Mouse (Mus musculus): ENCODE data around the gene Sec14l2.

Sec14l2 gene

DNA sequence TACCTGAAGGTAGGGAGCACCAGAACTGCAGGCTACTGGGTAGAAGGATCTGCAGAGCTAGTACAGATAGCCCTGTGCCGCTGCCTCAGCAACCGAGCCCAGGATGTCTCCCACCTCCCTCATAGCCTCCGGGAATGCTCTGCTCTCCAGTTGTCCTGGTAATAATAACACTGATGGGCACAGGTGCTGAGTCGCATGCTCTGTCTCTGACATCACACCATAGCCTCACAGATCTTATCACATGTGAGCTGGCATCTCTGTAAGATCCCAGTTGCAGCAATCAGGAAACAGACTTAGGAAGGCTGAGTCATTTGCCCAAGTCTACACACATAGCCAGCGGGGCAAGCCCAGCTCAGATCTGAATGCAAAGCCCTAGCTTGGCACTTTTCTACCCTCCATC, 21.4 kb downstream of the Sec14l2 start:
- DNase-seq (ENCODE audit: extremely low spot score, low spot score) = no peak

DNA sequence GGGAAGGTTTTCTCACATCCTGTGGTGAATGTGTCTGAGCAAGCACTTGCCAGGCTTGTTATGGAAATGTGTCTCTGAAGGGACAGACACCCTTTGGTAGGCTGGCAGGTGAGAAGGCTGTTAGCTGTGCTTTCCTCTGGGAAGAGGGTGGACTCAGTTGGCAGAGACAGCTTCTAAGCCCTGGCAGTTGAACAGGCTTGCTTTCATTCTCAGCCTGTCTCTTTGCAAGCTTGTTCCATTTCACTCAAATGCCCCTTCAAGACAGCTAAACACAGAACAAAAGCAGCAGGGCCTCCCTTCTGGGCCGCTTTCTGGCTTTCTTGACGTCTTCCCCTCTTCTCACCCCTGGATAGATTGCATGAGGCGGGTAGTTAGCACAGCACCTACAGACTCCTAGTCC, 23.8 kb downstream of the Sec14l2 start:
- DNase-seq (ENCODE audit: extremely low spot score, low spot score) = no peak

DNA sequence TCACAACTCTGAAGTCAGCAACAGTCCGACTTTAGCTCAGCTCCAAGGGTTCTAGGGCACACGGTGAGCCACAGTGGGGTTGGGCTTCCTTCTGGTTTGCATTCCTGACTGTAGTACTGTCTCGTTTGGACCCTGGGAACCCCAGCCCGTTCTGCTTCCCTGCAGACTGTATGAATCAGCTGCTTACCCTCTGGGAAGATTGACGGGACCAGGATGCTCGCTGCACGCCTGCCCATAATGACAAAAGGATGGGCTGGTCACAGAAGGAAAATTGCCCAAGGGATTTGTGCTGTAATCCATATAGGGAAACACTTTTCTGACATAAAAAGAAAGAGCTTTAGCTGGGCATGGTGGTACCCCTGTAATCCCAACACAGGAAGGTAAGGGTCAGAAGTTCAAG, 24.4 kb downstream of the Sec14l2 start:
- DNase-seq (ENCODE audit: extremely low spot score, low spot score) = no peak

DNA sequence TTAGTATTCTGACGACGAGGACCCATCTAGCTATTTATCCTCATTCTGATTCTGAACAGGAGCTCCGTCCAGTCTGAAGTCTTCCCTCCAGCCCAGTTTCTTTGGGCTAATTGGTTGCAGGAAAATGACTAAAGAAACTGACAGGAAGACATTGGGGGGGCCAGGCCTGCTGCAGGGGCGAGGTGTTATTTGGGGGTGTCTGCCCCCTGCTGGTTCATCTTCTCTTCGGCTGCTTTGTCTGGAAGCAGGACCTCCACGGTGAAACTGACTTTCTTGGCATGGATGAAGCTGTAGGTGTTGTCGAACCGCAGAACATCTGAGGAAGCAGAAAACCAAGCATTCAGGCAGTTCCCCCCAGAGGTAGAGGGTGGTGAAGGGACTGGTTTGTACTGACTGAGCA, 25.1 kb downstream of the Sec14l2 start:
- no peak for DNase-seq (ENCODE audit: extremely low spot score, low spot score)

DNA sequence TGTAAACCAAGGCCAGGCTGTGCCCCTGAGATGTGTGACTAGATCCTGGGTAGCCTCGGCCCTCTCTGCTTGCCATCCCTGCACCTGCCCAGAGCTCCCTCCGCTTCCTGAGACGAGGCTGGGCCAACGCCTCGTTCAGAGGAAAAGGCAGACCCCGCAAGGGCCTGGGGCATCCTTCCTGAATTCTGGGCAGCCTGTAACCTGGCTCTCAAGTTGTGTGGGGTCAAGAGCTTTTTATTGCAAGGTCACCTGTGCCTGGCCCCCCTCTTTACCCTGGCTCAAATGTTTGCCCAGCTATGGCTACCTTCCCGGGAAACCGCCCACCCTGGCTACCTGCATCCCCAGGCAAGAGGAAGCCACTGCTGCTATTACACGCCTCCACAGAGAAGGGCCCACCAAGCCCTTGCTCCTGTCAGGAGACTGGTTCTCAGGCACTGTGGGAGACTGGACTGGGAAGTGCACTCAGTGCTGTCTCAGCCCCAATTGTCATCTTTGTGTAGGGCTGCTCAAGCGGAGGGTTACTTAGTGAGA, 26.1 kb downstream of the Sec14l2 start:
- DNase-seq (ENCODE audit: extremely low spot score, low spot score) = no peak

DNA sequence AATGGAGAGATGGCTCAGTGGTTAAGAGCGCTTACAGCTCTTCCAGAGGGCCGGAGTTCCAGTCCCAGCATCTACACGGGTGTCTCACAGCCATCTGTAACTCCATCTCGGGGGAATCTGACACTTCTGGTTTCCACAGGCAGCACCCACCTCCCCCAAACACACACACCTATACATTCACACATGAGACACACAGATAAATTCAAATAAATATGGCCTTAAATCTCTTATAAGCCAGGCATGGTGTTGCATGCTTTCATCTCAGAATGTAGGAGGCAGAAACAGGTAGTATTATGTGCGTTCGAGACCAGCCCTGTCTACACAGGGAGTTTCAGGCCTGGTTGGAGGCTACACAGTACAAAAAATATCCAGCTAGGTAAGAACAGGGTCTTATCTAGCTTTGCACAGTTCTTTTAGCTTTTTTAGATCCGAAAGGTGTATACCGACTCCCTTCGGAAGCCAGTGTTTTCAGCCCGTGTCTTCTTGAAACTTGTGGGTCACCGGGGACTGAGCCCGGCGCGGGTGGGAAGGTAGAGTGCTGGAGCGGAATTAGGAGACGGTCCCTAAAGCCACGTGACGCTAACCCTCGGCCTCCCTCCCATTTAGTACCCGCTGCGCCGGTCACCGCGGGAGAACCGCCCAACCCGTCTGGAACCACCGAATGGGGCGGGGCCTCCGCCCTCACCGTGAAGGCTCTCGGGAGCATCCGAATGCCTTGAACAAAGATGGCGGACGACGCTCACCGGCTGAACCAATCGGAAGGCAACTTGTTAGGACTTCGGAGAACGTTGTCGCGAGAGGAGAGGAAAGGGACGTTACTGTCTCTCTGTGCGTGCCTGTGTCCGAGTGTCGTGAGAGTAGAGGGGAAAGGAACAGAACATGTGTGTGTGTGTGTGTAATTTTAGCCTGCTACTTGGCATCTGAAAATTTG, 26.9 kb downstream of the Sec14l2 start:
- peak; percentile 94 for DNase-seq (ENCODE audit: extremely low spot score, low spot score)

DNA sequence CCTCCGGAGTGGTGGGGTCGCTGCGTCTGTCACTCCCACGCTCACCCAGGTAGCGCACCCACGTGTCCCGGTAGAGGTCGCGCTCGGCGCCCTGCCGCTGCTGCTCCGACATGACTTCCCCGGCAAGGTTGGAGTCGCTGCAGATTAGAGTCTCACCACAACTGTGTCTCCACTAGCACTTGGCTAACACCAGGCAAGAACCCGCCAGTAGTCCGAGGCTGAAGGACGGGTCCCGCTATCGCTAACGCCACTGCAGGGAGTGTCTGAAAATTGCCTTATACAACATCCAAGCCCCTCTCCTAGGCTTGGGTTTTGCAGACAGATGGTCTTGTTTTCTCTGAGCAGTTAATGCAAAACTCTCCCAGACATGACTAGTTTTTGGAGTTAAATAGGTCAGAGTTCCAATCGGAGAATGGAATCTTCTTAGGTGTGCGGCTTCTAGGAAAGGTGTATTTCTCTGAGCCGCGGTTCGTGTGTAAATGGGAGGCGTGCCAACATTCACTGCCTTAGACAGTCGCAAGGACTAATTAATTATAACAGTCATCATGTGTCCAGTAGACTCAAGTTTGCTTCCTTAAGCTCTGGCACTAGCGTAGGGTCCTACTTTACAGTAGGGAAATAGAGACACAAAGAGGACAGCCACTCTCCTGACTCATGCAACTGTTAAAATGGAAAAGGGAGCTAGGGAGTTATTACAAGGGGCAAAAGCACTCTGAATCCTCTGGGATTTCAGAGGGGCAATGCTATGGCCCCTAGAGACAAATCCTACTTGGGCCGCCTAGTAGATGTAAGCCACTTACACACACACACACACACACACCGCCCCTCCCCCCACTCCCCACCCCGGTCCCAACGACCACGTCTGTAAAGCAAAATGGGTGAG, 27.8 kb downstream of the Sec14l2 start, which contains the start of gene Mtfp1:
Mtfp1 (minus strand) TSS at position 275 of the 883 bp plus-strand sequence.
- peak; percentile 68 for DNase-seq (ENCODE audit: extremely low spot score, low spot score)

DNA sequence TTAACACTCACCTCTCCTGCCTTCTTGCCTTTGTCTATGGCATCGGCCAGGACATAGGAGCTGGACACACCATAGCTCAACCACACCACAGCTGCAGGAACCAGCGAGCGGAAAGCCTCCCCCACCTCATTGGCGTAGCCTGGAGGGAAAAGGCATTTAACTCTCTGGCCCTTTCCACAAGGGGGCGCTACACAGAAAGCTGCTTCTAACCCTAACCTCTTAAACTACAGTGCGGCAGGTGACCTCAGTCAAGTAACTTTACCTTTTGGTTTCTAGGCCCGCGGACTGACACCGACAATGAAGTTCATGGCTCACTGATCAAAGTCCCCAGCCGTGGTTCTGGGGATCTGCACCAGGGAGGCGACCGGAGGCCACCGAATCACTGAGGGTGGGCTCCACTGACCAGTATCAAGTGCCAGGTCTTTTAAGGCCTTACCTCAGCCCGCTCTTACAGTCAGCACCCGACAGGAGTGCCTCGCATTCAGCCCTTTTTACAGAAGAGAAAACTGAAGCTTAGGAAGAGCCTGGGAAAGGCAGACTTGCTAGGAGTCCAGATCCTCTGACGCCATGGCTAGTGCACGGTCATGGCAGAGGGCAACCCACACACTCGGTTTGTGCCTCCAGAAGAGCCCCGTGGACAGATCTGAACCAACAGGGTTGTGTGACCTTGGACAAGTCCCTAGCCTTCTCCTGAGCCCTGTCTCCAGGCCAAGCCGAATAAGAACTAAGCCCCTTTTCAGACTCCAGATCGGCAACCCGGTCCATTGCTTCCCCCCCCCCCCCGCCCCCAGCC, 28.6 kb downstream of the Sec14l2 start:
- DNase-seq (ENCODE audit: extremely low spot score, low spot score) = peak; percentile 70

DNA sequence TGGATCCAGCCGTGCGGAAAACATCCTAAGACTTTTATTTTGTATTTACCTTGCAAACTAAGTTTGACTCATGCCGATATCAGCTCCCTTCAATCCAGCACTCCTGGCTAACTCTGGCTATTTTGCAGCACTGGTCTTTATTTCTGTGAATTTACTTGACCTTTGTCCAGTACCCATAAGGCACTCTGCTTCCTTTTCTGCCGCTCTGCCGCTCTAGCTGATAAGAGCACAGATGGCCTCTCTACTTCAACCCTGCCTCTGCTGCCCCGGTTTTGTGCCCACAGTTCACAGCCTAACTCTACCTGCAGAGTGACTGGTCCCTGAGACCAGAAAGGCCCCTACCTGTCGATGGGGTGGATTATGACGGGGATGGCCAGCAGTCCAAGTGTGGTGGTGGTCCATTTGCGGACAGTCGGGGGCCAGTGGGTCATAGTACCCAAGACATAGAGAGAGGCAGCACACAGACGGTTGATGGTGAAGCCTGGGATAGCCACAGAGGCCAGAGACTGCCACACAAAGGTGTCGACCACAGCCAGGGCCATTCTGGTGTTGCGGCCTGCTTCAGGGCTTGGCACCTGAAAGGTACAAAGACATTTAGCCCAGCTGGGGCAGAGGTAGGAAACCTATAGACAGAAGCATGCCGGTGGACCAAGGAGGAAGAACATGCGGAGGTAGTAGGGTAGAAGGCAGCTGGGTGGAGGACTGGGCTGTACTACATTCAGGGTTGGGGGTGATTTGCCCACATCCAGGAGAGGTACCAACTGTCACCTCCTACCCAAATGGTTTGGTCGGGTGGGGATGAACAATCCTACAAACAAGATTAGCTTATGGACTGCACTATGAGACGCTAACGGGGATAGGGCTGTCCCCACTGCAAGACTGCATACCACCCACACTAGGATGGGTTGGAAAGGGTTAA, 29.5 kb downstream of the Sec14l2 start:
- DNase-seq (ENCODE audit: extremely low spot score, low spot score) = no peak

DNA sequence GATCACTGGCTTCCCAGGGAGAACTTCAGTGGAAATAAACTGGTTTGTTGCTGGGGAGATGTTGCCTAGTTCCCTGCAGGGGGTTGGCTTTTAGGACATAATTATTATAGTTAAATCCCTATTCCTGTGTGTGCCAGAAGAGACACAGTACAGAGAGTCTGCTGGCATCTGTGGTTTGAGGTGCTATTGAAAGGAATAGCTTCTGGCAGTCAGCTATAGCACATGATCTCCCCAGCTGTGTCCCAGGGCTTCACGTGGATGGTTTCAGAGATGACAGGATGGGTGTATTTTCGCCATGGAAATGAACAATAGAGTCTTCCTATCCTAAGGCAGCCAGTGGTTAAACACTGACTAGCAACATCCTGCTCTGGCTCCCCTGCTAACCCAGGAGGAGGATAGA, 35.9 kb downstream of the Sec14l2 start:
- DNase-seq (ENCODE audit: extremely low spot score, low spot score) = no peak

DNA sequence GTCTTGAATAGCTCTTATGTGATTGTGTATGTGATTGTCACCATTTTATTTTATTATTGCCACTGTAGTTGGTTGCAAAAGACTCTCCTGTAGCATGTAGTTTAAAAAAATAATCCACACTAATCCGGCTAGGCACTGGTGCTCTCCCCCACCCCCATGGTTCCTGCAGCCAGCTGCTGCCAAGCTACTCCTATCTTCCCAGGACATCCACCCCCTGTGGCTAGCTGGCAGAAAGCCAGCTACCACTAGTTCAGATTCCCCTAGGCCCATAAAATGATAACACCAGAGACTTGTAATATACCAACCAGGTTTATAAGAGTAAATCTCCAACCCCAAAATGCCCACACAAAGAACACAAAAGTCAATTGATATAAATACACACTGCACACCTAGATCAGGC, 37.0 kb downstream of the Sec14l2 start:
- no peak for DNase-seq (ENCODE audit: extremely low spot score, low spot score)

DNA sequence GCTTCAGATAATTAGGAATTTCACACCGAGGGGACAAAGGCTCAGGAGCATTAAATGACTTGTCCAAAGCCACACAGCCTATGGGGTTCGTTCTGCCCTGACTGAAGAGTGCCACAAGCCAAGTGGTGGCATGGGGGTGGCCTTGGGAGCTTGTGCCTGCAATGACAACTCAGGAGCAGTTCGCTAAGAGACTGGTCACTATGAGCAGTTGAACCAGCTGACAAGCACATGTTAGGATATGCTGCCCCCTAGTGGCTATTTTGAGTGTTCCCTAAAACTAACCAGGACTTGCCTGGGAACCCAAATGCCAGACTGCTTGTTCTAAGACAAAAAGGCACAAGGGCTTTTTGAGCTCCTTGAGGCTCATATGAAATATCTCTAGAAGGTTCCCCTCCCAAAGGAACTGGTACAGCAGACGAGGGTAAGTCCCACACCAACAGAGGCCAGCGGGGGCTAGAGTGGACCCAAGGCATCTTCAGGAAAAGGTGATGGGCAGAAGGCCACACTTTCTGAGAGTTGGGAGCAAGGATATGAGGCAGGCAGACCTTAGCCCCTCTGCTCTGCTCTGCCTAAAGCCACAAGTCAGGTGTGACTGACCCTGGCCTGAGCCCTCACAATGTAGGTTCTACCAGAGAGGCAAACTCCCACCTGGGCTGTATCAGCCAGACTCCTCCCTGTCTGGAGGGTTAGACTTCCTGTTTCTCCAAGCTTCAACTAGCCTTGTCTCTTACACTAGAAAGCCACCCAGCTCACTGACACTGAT, 39.7 kb downstream of the Sec14l2 start:
- DNase-seq (ENCODE audit: extremely low spot score, low spot score) = peak; percentile 53

DNA sequence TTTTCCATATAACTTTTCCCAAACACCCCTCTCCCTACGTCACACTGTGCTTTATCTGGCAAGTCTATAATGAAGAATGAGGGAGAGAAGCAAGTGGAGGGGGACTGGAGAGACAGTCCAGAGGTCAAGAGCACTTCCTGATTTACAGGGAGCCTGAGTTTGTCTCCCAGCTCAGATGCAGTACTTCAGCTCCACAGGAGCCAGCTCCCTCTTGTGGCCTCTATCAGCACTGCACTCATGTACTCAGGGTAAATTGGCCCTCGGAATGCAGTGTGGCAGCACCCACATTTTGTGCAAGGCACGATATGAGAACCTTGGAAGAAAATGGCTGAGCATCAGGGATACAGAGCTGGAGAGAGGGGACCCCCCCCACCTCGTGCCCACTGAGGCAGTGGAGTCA, 43.0 kb downstream of the Sec14l2 start:
- peak; percentile 68 for DNase-seq (ENCODE audit: extremely low spot score, low spot score)

DNA sequence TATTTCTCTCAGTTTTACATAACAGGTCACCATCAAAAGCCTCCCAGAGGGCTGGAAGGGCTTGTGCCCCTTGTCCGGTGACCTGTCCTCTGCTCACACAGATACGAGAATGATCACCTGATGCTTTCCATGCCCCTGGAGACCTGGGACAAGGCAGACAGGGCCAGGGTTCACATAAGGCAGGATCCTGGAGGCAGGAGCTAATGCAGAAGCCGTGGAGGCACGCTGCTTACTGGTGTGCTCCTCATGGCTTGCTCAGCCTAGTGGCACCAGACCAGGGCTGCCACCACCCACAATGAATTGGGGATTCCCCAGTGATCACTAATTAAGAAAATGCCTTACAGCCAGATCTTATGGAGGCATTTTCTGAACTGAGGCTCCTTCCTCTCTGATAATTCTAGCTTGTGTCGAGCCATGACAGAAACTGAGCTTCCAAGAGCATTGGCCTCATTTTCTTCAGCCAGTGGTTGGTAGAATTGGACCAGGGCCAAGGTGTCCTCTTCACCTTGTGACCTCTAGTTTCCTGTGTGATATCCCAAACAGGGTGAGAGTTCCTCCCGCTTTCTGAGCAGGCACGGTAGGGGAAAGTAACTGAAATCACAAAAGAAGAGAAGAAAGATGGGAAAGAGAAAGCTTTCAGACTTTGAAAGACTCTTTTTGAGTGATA, 44.8 kb downstream of the Sec14l2 start:
- DNase-seq (ENCODE audit: extremely low spot score, low spot score) = no peak

DNA sequence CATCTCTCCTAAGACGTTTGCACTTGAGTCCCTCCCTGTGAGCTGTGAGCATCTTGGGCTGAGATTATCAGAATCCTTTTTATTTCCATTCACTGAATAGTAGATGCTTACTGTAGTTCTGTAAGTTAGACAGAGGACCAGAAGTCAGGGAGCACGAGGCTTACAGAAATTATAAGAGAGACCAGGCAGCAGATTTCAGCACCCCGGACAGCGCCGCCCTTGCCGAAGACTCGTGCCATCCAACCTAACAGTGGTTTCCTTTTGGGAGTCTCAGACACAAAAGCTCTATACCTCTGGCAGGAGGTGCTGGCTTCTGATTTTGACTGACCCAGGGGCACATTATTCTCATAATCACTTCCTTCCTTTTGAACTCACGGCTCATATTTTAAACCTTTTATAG, 46.6 kb downstream of the Sec14l2 start:
- peak; percentile 64 for DNase-seq (ENCODE audit: extremely low spot score, low spot score)

DNA sequence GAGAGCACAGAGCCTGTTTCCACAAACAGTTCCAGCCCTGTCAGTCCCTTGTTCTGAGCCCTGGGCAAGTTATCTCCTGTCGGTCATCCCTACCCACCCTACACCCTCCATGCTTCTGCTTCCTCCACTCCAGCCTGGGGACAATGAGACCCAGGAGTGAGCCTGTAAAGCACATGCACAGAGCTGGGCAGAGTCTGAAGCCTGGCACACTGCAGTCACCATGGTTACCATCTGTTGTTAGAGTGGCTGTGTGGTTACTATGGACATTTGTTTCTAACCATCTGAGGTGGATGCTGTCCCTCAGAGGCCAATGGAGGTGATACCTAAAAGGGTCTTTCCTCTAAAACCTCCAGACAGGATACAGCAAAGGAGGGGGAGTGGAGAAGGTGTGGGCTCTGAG, 53.6 kb downstream of the Sec14l2 start:
- DNase-seq (ENCODE audit: extremely low spot score, low spot score) = no peak

DNA sequence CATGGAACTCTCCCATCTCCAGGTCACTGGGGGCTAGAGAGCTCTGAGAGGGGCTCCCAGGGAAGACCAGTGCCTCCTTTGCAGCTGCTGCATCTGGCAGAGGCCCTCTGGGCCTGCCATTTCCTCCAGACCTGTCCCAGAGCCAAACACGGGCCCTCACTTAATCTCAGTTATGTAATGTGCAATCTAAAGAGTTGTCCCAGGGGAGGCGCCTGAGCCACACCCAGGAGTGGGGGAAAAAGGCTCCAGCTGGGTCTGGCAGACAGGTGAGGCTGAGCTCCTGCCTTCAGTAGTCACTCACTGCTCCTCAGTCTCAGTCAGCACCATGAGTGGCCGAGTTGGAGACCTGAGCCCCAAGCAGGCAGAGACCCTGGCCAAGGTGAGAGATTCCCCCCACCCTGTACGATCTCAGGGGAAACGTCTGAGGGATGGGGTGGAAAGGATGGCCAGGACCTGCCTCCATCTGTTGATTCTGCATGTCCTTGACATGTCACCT, 58.5 kb downstream of the Sec14l2 start, which contains the start of gene Sec14l3:
Sec14l3 (plus strand) TSS at position 215 of the 496 bp plus-strand sequence.
- no peak for DNase-seq (ENCODE audit: extremely low spot score, low spot score)

DNA sequence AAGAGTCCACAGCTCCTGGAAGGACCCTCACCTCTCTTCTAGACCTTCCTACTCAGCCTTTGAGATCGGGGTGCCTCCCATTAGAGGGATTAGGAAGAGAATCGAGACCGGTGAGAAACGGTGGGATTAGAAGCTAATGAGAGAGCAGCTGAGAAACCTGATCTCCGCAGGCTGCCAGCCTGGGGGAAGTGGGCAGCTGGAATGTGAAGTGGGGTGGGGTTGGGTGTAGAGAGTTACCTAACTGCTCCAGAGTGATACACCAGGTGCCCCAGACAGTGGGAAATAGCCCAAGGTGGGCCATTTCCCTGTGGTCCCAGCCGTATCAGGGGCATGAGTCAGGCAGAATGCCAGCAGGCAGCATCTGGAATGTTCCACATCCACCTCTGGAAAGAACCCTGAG, 60.2 kb downstream of the Sec14l2 start:
- no peak for DNase-seq (ENCODE audit: extremely low spot score, low spot score)
